Mouse (Mus musculus) midbrain, embryonic 11.5 days (tissue): ENCODE measurements around the gene Cyp4f13. TPM values are rescaled to one million over a fixed set of nuclear protein-coding genes. Genes with fewer than 3 reads are reported as not detected.

Experiments used
- ATAC-seq: fragments of 200-750 bp; cut with Nextera tagmentation; 2 replicates; pipeline ENCODE4 v1.8.0; 2017; ENCODE audit warnings: moderate TSS enrichment, moderate library complexity; ENCODE audit not compliant: low FRiP score
- DNase-seq: peaks from one replicate; pipeline ENCODE4 v3.0.0; 2015; ENCODE audit warnings: low spot score; ENCODE audit errors: missing footprints
- H3K27ac ChIP-seq: fragments of 300-500 bp; sonication (generic); 2 replicates; pipeline ENCODE4 v1.5.1; 2014; ENCODE audit warnings: low read depth, low read length
- H3K27me3 ChIP-seq: fragments of 300-500 bp; sonication (generic); 2 replicates; pipeline ENCODE4 v1.6.1; 2014; ENCODE audit warnings: mild to moderate bottlenecking, low read length, moderate library complexity, mixed read lengths; ENCODE audit not compliant: control insufficient read depth, insufficient read depth
- H3K36me3 ChIP-seq: fragments of 300-500 bp; sonication (generic); 2 replicates; pipeline ENCODE4 v1.6.1; 2014; ENCODE audit warnings: mild to moderate bottlenecking, low read length, moderate library complexity, mixed read lengths; ENCODE audit not compliant: control insufficient read depth, insufficient read depth
- H3K4me1 ChIP-seq: fragments of 300-500 bp; sonication (generic); 2 replicates; pipeline ENCODE4 v1.6.1; 2014; ENCODE audit warnings: low read length; ENCODE audit not compliant: control insufficient read depth, insufficient read depth
- H3K4me2 ChIP-seq: fragments of 300-500 bp; sonication (generic); 2 replicates; pipeline ENCODE4 v1.6.1; 2014; ENCODE audit warnings: mild to moderate bottlenecking, moderate library complexity
- H3K4me3 ChIP-seq: fragments of 300-500 bp; sonication (generic); 2 replicates; pipeline ENCODE4 v1.5.1; 2014; ENCODE audit warnings: low read depth, low read length
- H3K9ac ChIP-seq: fragments of 300-500 bp; sonication (generic); 2 replicates; pipeline ENCODE4 v1.6.1; 2014; ENCODE audit warnings: low read length
- H3K9me3 ChIP-seq: fragments of 300-500 bp; sonication (generic); 2 replicates; pipeline ENCODE4 v1.6.1; 2016; ENCODE audit warnings: low read length; ENCODE audit not compliant: control insufficient read depth
- WGBS: fragments of 180-500 bp; shearing (Covaris S2); extraction: QIAGEN DNeasy Blood & Tissue Kit; methylation state at CpG from one replicate; pipeline ENCODE4 v1.1.7; 2014; 5-methylcytosine and 5-hydroxymethylcytosine counted together
- polyA plus RNA-seq: library from polyadenylated mRNA; unstranded; fragments of >200 nt; fragmentation: Nextera tagmentation; extraction: Ambion mirVana; gene quantifications from 2 replicates; pipeline ENCODE4 v1.2.1, GENCODE M21; 2014

The Cyp4f13 gene
- polyA plus RNA-seq, 1 experiment from 2014 or later, result 2.2 TPM

DNA sequence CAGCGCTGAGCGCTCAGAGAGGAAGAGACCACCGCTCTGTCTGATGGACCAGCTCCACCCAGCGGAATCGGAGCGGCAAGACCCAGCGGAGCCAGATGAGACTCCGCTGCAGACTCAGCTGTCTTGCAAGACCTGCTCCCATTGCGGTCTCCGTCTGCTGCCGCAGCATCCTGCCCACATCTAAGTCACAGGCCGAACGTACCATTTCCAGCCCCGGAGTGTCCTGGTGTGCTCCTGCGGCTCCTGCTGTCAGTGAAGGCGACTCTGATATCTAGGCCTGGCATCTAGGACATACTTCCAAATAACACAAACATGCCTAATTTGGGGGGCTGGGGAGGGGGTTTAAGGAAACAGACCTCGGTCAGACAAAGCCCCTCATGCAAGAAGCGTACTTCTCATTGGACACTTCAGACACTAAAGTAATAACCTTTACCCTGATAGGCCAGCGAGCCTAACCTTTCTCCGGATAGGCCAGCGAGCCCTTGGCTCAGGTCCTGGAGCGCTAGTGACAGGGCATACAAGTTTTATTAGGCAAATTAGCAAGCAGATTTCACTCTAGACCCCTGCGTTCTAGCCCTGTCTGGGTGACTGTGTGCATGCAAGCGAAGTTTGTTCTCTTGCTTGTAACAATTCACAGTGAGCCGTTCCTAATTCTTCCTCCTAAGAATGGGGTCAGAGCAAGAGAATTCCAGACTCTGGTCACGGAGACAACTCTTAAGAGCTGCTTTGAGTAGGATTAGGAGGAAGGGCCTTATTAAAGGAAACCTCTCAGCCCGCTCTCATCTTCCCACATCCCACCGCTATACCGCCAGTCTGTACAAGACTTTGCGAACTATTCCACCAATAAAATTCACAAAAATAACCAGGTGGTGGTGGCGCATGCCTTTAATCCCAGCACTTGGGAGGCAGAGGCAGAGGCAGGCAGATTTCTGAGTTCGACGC lies 55.7 kb downstream of the Cyp4f13 start, which contains the start of gene Zfp870:
TSS of gene Zfp870 (minus strand) at position 404 of the 942 bp plus-strand sequence.
- ATAC-seq, result peak; percentile 99
- peak within 1 kb of the TSS; percentile 78 for H3K27ac ChIP-seq
- 11% methylated on average over 33 of the region's 33 CpGs for WGBS
- peak; percentile 99 for DNase-seq
- peak within 1 kb of the TSS; percentile 59 for H3K4me3 ChIP-seq
- no peaks in the 10 kb centered on the region for H3K36me3 ChIP-seq
- no peaks in the 10 kb centered on the region for H3K27me3 ChIP-seq
- peak within 1 kb of the TSS; percentile 63 for H3K4me2 ChIP-seq
- no peaks in the 10 kb centered on the region for H3K9me3 ChIP-seq
- peaks cover 7% of the 10 kb centered on the region for H3K4me1 ChIP-seq
- peak within 1 kb of the TSS; percentile 83 for H3K9ac ChIP-seq

DNA sequence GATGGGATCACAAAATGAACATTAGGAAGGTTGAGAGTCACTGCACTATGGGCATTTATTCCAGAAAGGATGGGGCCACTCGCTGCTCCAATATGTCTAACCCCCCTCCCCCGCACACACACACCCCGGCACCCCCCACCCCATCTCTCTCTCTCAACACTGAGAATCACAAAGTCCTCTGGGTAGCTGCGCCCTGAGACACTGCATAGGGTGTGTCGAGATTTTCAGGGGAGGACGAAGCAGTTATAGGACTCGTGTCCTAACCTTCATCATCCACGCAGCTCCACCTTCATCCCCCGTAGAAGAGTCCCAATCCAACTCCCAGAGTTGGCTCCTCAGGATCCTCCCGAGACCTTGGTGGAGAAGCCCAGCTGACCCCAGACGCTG lies 56.4 kb downstream of the Cyp4f13 start:
- peak overlapping the region; percentile 63 for H3K4me2 ChIP-seq
- DNase-seq (no peak), ATAC-seq (no peak; the same call in 1 of the 2 replicates)
- H3K27me3 ChIP-seq, result no peaks in the 10 kb centered on the region
- peak overlapping the region; percentile 59 for H3K4me3 ChIP-seq
- 5% methylated on average over 11 of the region's 11 CpGs for WGBS
- H3K36me3 ChIP-seq, result no peaks in the 10 kb centered on the region
- H3K9ac ChIP-seq, result peak overlapping the region; percentile 83
- H3K27ac ChIP-seq, result peak overlapping the region; percentile 78
- H3K9me3 ChIP-seq, result no peaks in the 10 kb centered on the region
- peaks cover 7% of the 10 kb centered on the region for H3K4me1 ChIP-seq

DNA sequence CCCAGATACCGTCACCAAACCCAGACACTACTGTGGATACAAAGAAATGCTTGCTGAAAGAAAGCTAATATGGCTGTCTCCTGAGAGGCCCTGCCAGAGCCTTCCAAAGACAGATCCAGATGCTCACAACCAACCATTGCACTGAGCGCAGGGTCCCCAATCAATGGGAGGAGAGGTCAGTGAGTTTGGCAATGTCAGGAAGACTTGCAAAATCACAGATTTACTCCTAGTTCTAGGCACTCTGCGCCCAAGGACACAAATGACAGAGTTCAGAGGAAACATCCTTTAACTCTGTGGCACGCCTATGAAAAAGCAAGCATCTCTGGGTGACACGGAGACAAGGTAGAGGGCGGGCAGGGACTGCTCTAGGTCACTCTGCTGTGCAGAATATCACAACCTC lies 57.6 kb downstream of the Cyp4f13 start:
- ATAC-seq (no peak), DNase-seq (no peak)
- Histone ChIP-seq H3K4me2 (no peak overlapping the region), H3K9me3 (no peaks in the 10 kb centered on the region), H3K27me3 (no peaks in the 10 kb centered on the region), H3K4me1 (peaks cover 7% of the 10 kb centered on the region), H3K27ac (no peak overlapping the region), H3K36me3 (peaks cover 3% of the 10 kb centered on the region; the same call in 1 of the 2 replicates), H3K4me3 (no peak overlapping the region), H3K9ac (no peak overlapping the region)
- 97% methylated on average over 6 of the region's 6 CpGs for WGBS

DNA sequence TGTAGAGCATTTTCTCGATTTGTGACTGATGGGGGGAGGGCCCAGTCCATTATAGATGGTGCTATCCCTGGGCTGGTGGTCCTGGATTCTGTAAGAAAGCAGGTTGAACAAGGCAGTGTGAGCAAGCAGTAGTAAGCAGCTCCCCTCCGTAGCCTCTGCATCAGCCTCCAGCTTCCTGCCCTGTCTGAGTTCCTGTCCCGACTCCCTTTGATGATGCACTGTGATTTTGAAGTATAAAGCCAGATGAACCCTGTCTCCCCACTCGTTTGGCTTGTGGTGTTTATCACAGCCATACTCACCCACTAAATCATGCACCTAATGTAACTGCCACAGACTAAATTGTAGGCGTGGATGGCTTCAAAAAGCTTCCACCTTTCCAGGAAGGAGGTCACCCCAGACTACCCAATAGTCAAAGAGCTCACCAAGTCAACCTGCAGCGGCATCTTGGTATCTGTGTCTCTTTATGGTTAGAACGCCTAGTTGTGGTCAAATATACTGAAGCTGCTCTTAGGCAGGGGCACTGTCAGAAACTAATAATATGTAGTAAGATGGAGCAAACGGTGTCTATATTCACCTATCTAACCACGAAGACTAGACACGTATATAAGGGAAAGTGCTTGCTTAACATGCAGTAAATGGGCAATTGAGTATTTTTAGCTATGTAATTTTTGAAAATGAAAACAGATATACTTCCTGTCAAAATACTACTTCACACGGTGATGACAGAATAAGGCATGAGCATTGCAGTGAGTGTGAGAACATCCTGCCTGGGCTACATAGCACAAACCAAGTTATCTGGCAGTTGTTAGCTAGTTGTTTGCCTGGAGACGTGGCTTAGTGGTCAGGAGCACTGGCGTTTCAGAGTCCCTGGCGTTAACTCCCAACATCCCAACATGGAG lies 66.6 kb downstream of the Cyp4f13 start:
- Histone ChIP-seq H3K36me3 (peaks cover 9% of the 10 kb centered on the region; the same call in 1 of the 2 replicates), H3K9ac (no peak overlapping the region), H3K27ac (no peak overlapping the region), H3K9me3 (no peaks in the 10 kb centered on the region), H3K4me1 (no peaks in the 10 kb centered on the region), H3K4me2 (no peak overlapping the region), H3K27me3 (no peaks in the 10 kb centered on the region), H3K4me3 (no peak overlapping the region)
- ATAC-seq (no peak), DNase-seq (no peak)
- 92% methylated on average over 14 of the region's 14 CpGs for WGBS

DNA sequence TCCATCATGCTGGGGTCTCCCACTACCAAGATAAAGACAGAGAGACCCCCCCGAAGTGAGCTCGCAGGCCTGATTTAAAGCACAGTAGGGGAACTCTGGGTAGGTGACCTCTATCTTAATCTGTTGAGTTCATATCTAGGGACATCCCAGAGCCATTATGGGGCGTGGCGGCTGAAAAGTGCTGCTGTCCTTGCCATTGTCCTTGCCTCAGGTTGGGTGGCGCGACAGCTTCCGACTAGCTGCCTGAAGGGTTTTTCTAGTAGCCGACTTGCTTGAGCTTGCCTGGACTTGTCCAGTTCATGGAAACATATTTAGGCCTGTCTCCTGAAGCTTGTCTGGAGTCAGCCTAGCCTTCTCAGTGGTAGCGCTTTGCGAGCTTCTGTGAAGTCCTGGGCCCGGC lies 68.4 kb downstream of the Cyp4f13 start:
- no peaks in the 10 kb centered on the region for H3K9me3 ChIP-seq
- peaks cover 6% of the 10 kb centered on the region; the same call in 1 of the 2 replicates for H3K36me3 ChIP-seq
- DNase-seq, result no peak
- H3K27ac ChIP-seq, result no peak overlapping the region
- no peaks in the 10 kb centered on the region for H3K4me1 ChIP-seq
- 95% methylated on average over 11 of the region's 11 CpGs for WGBS
- no peak for ATAC-seq
- no peak overlapping the region for H3K4me2 ChIP-seq
- no peak overlapping the region for H3K9ac ChIP-seq
- no peak overlapping the region for H3K4me3 ChIP-seq
- H3K27me3 ChIP-seq, result no peaks in the 10 kb centered on the region

DNA sequence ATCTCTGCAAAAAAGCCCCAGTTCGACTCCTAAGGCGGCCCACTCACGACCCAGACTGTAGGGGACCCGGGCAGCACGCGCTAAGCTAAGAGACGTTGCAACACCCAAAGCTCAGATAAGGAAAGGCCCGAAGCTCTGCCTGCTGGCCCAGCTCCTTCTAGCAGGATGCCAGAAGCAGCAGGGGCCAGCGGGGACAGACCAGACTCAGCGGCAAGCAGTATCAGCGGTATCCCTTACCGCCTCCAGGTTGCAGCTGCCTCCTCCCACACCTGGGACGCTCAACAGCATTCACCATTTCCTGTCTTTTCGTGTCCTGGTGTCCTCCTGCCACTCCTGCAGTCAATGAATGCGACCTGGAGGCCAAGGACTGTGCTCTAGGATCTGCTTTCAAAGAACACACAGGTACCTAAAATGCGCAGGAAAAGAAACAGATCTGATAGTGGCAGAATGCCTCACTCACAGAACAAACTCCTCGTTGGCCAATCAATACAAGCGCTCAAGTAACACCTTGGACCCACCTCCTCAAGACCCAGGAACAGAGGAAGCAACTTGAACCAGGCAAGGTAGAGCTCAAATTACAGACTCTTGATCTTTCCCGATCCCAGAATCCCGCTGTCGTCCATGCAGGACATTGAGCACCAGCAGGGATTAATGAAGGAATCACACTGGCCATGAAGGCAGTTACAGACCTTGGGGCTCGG lies 69.6 kb downstream of the Cyp4f13 start:
- Histone ChIP-seq H3K27ac (no peak overlapping the region), H3K4me1 (no peaks in the 10 kb centered on the region), H3K9me3 (no peaks in the 10 kb centered on the region), H3K4me2 (no peak overlapping the region), H3K36me3 (no peaks in the 10 kb centered on the region; the same call in 1 of the 2 replicates), H3K27me3 (no peaks in the 10 kb centered on the region), H3K9ac (no peak overlapping the region), H3K4me3 (no peak overlapping the region)
- WGBS, result 15% methylated on average over 22 of the region's 22 CpGs
- ATAC-seq, result no peak
- no peak for DNase-seq

Other genes with a start within 250 kb of the Cyp4f13 start
- 32.0 and 33.8 TPM in 2 replicates for gene Zfp871, start 159.1 kb downstream of the Cyp4f13 start, polyA plus RNA-seq
- 38.1 and 42.0 TPM in 2 replicates for gene Zfp811, start 137.5 kb downstream of the Cyp4f13 start, polyA plus RNA-seq
- gene Zfp799, start 117.1 kb downstream of the Cyp4f13 start, polyA plus RNA-seq, result 18.6 and 19.3 TPM in 2 replicates
- gene Zfp870, start 55.8 kb downstream of the Cyp4f13 start, polyA plus RNA-seq, result 9.7 and 11.0 TPM in 2 replicates
- gene Cyp4f14, start 30.1 kb downstream of the Cyp4f13 start, polyA plus RNA-seq, result not detected in 2 replicates
- 14.4 and 15.6 TPM in 2 replicates for gene Zfp472, start 18.4 kb upstream of the Cyp4f13 start, polyA plus RNA-seq
- 19.2 and 19.3 TPM in 2 replicates for gene Zfp952, start 45.7 kb upstream of the Cyp4f13 start, polyA plus RNA-seq
- 22.8 and 25.4 TPM in 2 replicates for gene Zfp763, start 86.0 kb upstream of the Cyp4f13 start, polyA plus RNA-seq
- not detected in 2 replicates for gene 4921501E09Rik, start 120.7 kb upstream of the Cyp4f13 start, polyA plus RNA-seq
- gene Zfp563, start 141.9 kb upstream of the Cyp4f13 start, polyA plus RNA-seq, result 10.7 and 14.1 TPM in 2 replicates
- not detected in 2 replicates for gene Morc2b, start 192.3 kb upstream of the Cyp4f13 start, polyA plus RNA-seq
- gene Olfr55, start 221.0 kb upstream of the Cyp4f13 start, polyA plus RNA-seq, result not detected in 2 replicates
- gene Olfr239, start 243.9 kb upstream of the Cyp4f13 start, polyA plus RNA-seq, result not detected in 2 replicates